Mouse (Mus musculus): ENCODE data around the gene Fndc11.

DNA sequence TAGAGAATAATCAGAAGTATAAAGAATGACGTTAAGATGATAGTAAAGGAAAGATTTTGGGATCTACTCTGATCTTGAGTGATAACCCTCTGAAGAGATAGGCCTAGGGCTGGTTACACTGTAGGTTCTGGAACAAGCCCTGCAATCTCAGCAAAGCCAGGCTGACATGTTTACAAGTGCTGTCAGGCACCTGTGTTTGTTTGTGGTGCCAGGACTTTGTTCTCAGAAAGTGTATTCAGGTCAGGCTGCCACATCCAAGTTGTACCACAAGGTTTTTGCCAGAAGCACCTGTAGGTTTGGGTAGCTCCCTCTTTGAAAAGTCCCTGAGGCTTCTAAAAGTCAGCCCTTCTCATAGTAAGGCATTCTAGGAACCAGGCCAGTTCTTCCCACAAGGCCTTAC, 30.5 kb upstream of the Fndc11 start:
- TF ChIP-seq CTCF (IDR thresholded peaks at IDR 0.05; ENCODE audit: low read depth, low read length) (no peak), POLR2A (IDR thresholded peaks at IDR 0.05; ENCODE audit: extremely low read depth, insufficient read depth, low read length) (no peak)
